In the genomic region with DNA sequence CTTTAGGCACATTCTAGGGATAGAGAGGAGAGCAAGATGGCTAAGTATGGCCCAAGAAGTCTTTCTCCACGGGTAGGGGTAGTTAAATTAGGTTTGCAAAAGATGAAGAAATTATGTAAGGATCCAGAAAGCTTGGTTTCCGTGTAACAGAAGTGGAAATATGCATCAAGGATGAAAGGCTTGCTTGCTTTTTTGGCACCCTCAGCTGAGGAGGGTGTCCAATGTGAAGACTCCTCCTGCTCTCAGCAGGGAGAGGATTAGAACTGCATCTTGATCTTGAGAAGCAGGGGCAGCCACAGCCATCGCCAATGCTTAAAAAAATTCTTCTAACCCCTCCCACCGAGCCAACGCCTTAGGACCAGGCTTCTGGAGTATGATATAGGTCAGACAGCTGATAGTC, we compare ENCODE assay signal across 14 mouse cellular contexts. TPM values are rescaled to one million over a fixed set of nuclear protein-coding genes. Genes with fewer than 3 reads are reported as not detected.
"Had no signal": no experiment of that assay in that cellular context is flagged by ENCODE, and none has a peak within 500 bp of the region (broad histone marks: within the 10 kb centered on the region; RNA-seq: fewer than 3 reads in every experiment).

No protein-coding gene starts in this region.

- DNase-seq: liver, embryonic 13.5 days; lung, adult 2 months; lung, postnatal 14 days; lung, postnatal 4 days; thymus, adult 18-20 months; thymus, postnatal 36 days had no signal

- H3K9ac ChIP-seq: liver, embryonic 13.5 days; midbrain, embryonic 12.5 days; neural tube, embryonic 13.5 days had no signal

- H3K36me3 ChIP-seq: liver, embryonic 13.5 days; midbrain, embryonic 12.5 days; neural tube, embryonic 13.5 days had no signal

- H3K27me3 ChIP-seq: liver, embryonic 13.5 days; midbrain, embryonic 12.5 days; neural tube, embryonic 13.5 days had no signal

- H3K4me2 ChIP-seq: liver, embryonic 13.5 days; midbrain, embryonic 12.5 days; neural tube, embryonic 13.5 days had no signal

- H3K27ac ChIP-seq: kidney, postnatal 0 days; liver, embryonic 13.5 days; midbrain, embryonic 12.5 days; neural tube, embryonic 13.5 days had no signal

- ATAC-seq: intestine, postnatal 0 days had no signal

- H3K4me3 ChIP-seq: liver, embryonic 13.5 days; midbrain, embryonic 12.5 days; myocyte; neural tube, embryonic 13.5 days had no signal

- H3K9me3 ChIP-seq: liver, embryonic 13.5 days; midbrain, embryonic 12.5 days; neural tube, embryonic 13.5 days had no signal

- H3K4me1 ChIP-seq: liver, embryonic 13.5 days; midbrain, embryonic 12.5 days; neural tube, embryonic 13.5 days had no signal

RNA-seq across cellular contexts. Expression of gene Pde1a, which starts 55.2 kb away (rescaled TPM):
- total RNA-seq: megakaryocyte progenitor cell, adult 5-6 weeks; megakaryocyte-erythroid progenitor cell, adult 5-6 weeks; monocyte, adult 5-6 weeks had no signal
